8 mouse cellular contexts compared by ENCODE assay signal in genomic region chr13:95638894-95639293, GRCm38 (mm10). TPM values are rescaled to one million over a fixed set of nuclear protein-coding genes. Genes with fewer than 3 reads are reported as not detected.
DNase-seq lines count a peak whose midpoint lies in the region; ATAC-seq and TF ChIP-seq lines count a peak whose summit lies in the region.

No protein-coding gene starts in this region.

- ATAC-seq in granulocyte monocyte progenitor cell, adult 5-6 weeks (replicated peaks; ENCODE audit: poor library complexity, severe bottlenecking) = peak; percentile 55
- 0 out of 2 replicates have a peak, but pooled peaks have one; percentile 43 for ATAC-seq in kidney, postnatal 0 days (replicated peaks; ENCODE audit: low FRiP score, low read depth)

- WGBS in kidney, postnatal 0 days = 19% methylated on average over 5 of the region's 5 CpGs

- H3K9ac ChIP-seq in kidney, postnatal 0 days (ENCODE audit: low read depth, low read length) = no peak overlapping the region

- 0 out of 2 replicates have a peak, but pooled peaks cover 3% of the 10 kb centered on the region for H3K4me1 ChIP-seq in kidney, postnatal 0 days (replicated peaks; ENCODE audit: insufficient read depth, low read length)

- peak overlapping the region; percentile 54; the same call in 1 of the 2 replicates for H3K27ac ChIP-seq in layer of hippocampus, adult 2 months
- H3K27ac ChIP-seq in kidney, postnatal 0 days = peak overlapping the region; percentile 80

- no peak for DNase-seq in layer of hippocampus, adult 2 months (ENCODE audit: low spot score in 2 of 2)
- no peak for DNase-seq in layer of hippocampus, adult 8-10 months (ENCODE audit: low spot score in 2 of 2)
- DNase-seq in kidney, postnatal 0 days (ENCODE audit: low spot score) = peak; percentile 74
- DNase-seq in lung, postnatal 36 days = peak; percentile 55
- DNase-seq in cerebellum, adult 11-12 months = no peak
- no peak for DNase-seq in left cerebral cortex, postnatal 36 days (ENCODE audit: low spot score in 2 of 2)
- DNase-seq in left cerebral cortex, adult 9 months (ENCODE audit: low spot score in 2 of 2) = no peak

- no peaks in the 10 kb centered on the region for H3K9me3 ChIP-seq in kidney, postnatal 0 days (replicated peaks; ENCODE audit: low read length)

- no peak overlapping the region for H3K4me3 ChIP-seq in layer of hippocampus, adult 2 months
- H3K4me3 ChIP-seq in kidney, postnatal 0 days (replicated peaks; ENCODE audit: low read depth, low read length) = no peak overlapping the region

- no peak for TF ChIP-seq CTCF in layer of hippocampus, adult 2 months (conservative IDR thresholded peaks at IDR 0.05)
- no peak for TF ChIP-seq CTCF in kidney, postnatal 0 days (IDR thresholded peaks at IDR 0.05; ENCODE audit: low read depth)

- no peaks in the 10 kb centered on the region for H3K36me3 ChIP-seq in kidney, postnatal 0 days (ENCODE audit: insufficient read depth, low read length)

- intact Hi-C loops in left cerebral cortex, postnatal 36 days (cut with DNase I) = no loop called here

- no peak overlapping the region for H3K4me2 ChIP-seq in kidney, postnatal 0 days (ENCODE audit: low read length)

- H3K27me3 ChIP-seq in kidney, postnatal 0 days (ENCODE audit: insufficient read depth, low read length) = no peaks in the 10 kb centered on the region

RNA-seq across cellular contexts. Expression of gene F2r, which starts 20.6 kb away (rescaled TPM):
- 1 to 10 TPM; 4.6 to 5.7 TPM for total RNA-seq in layer of hippocampus, adult 2 months (2021)
- 1 to 10 TPM; 3.7 to 6.5 (median 5.1) TPM for total RNA-seq in layer of hippocampus, adult 8-10 months (2022)
- total RNA-seq in granulocyte monocyte progenitor cell, adult 5-6 weeks (2014; fragmentation: Nextera tagmentation) = 0.70 and 2.6 TPM in 2 replicates
- total RNA-seq in granulocyte monocyte progenitor cell, adult 5-6 weeks (2017) = 2.1 TPM in 2 replicates
- 85.6 and 104 TPM in 2 replicates for polyA plus RNA-seq in kidney, postnatal 0 days (2015; fragmentation: Nextera tagmentation; extraction: Ambion mirVana)
- 1 to 10 TPM; 4.1 to 4.3 TPM for total RNA-seq in left cerebral cortex, postnatal 36 days (2021)

RNA-seq across cellular contexts. Expression of gene F2rl2, which starts 57.8 kb away (rescaled TPM):
- total RNA-seq in layer of hippocampus, adult 2 months (2021) = under 1 TPM; 0.15 to 0.17 TPM
- total RNA-seq in layer of hippocampus, adult 8-10 months (2022) = under 1 TPM; 0.34 to 0.55 (median 0.49) TPM
- not detected in 2 replicates for total RNA-seq in granulocyte monocyte progenitor cell, adult 5-6 weeks (2014; fragmentation: Nextera tagmentation)
- 0.09 and 1.1 TPM in 2 replicates for total RNA-seq in granulocyte monocyte progenitor cell, adult 5-6 weeks (2017)
- 0.09 and 0.11 TPM in 2 replicates for polyA plus RNA-seq in kidney, postnatal 0 days (2015; fragmentation: Nextera tagmentation; extraction: Ambion mirVana)
- total RNA-seq in left cerebral cortex, postnatal 36 days (2021) = under 1 TPM; 0.77 to 0.94 TPM

Comparison
In these comparisons a context has a peak if more than half of its experiments do, and no peak if none do; other contexts are left out.
1. DNase-seq: peak in kidney, postnatal 0 days (single experiment) and lung, postnatal 36 days (single experiment); none in layer of hippocampus, adult 2 months (0 of 2), layer of hippocampus, adult 8-10 months (0 of 2), cerebellum, adult 11-12 months (single experiment), left cerebral cortex, postnatal 36 days (0 of 2) and left cerebral cortex, adult 9 months (0 of 2).